Mouse (Mus musculus) erythroblast, embryonic 14.5 days (primary cell): ENCODE results near the gene Myh3. TPM values are rescaled to one million over a fixed set of nuclear protein-coding genes. Genes with fewer than 3 reads are reported as not detected.

ENCODE experiments used
- H3K27me3 ChIP-seq: 2 replicates; pipeline ENCODE4 v1.6.1; 2012; ENCODE audit warnings: inconsistent platforms; ENCODE audit not compliant: control insufficient read depth
- H3K36me3 ChIP-seq: 2 replicates; pipeline ENCODE4 v1.6.1; 2012; ENCODE audit warnings: mild to moderate bottlenecking, inconsistent platforms; ENCODE audit not compliant: control insufficient read depth
- H3K4me1 ChIP-seq: 2 replicates; pipeline ENCODE4 v1.6.1; 2012; ENCODE audit warnings: inconsistent platforms; ENCODE audit not compliant: control insufficient read depth
- H3K4me3 ChIP-seq: replicated peaks from 2 replicates; pipeline ENCODE3; 2012; ENCODE audit warnings: moderate library complexity, mild to moderate bottlenecking, inconsistent platforms
- H3K9me3 ChIP-seq: 2 replicates; pipeline ENCODE4 v1.6.1; 2012; ENCODE audit warnings: low read length, inconsistent platforms, mixed read lengths; ENCODE audit not compliant: control insufficient read depth
- GATA1 ChIP-seq: IDR thresholded peaks from 2 replicates; pipeline ENCODE4 v1.6.1; 2012; ENCODE audit warnings: low read length, inconsistent platforms, mixed read lengths
- TAL1 ChIP-seq: IDR thresholded peaks from 3 replicates; pipeline ENCODE4 v1.6.1; 2012; ENCODE audit warnings: low read length, inconsistent platforms, mixed read lengths
- polyA plus RNA-seq: library from polyadenylated mRNA; stranded (reverse); fragments of >175 nt; gene quantifications from 2 replicates; pipeline ENCODE4 v1.2.3, GENCODE M21; 2012

The Myh3 gene
- polyA plus RNA-seq = not detected in 2 replicates

GRCm38 (mm10) chr11:67078000-67078399 is at the start of gene Myh3:
TSS of gene Myh3 (plus strand) at chr11:67078300.
- no peak for TF ChIP-seq GATA1
- no peak for TF ChIP-seq TAL1
- no peaks in the 10 kb centered on the region for H3K9me3 ChIP-seq
- H3K27me3 ChIP-seq = peaks cover 9% of the 10 kb centered on the region
- H3K36me3 ChIP-seq = no peaks in the 10 kb centered on the region
- H3K4me3 ChIP-seq = no peak within 1 kb of the TSS
- H3K4me1 ChIP-seq = no peaks in the 10 kb centered on the region

DNA sequence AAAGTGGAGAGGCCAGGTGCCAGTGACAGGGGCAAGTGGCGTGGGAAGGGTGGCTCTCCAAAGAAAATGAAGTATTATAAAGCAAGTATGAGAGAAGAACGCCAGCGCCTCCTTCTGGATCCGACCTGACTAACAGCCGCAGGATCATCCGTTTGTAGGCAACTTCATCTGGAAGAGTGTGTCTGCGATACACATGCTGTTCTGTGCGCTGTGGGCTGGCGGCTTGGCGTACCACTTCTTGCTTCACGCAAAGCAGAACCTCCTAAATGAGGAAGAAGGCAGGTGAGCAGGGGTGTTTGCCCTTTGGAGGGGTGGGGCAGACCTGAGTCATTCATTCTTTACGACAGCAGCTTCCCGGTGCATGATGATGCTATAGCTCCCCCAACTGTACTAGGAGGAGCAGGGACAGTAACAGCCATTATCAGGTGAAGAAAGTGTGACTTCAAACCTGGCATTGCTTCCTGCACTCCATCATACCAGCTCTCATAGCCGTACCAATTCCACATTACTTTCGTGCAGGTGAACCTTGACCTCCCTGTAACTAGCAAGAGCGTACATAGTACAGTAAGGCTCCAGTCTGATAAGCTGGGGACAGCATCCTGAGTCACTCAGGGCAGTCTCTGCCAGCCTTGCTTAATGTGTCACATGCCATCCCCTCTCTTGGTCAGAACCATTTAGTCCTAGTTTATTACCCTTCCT is 47.0 kb upstream of the Myh3 start:
- H3K36me3 ChIP-seq = no peaks in the 10 kb centered on the region
- H3K4me3 ChIP-seq = no peak overlapping the region
- no peaks in the 10 kb centered on the region for H3K4me1 ChIP-seq
- no peaks in the 10 kb centered on the region for H3K9me3 ChIP-seq
- peaks cover 5% of the 10 kb centered on the region; the same call in 1 of the 2 replicates for H3K27me3 ChIP-seq
- TF ChIP-seq GATA1 = no peak
- TF ChIP-seq TAL1 = no peak

GRCm38 (mm10) chr11:67031603-67031915 is 46.5 kb upstream of the Myh3 start:
- H3K4me3 ChIP-seq = no peak overlapping the region
- H3K4me1 ChIP-seq = no peaks in the 10 kb centered on the region
- H3K9me3 ChIP-seq = no peaks in the 10 kb centered on the region
- H3K36me3 ChIP-seq = no peaks in the 10 kb centered on the region
- peaks cover 5% of the 10 kb centered on the region; the same call in 1 of the 2 replicates for H3K27me3 ChIP-seq
- TF ChIP-seq GATA1 (no peak), TAL1 (no peak)

DNA sequence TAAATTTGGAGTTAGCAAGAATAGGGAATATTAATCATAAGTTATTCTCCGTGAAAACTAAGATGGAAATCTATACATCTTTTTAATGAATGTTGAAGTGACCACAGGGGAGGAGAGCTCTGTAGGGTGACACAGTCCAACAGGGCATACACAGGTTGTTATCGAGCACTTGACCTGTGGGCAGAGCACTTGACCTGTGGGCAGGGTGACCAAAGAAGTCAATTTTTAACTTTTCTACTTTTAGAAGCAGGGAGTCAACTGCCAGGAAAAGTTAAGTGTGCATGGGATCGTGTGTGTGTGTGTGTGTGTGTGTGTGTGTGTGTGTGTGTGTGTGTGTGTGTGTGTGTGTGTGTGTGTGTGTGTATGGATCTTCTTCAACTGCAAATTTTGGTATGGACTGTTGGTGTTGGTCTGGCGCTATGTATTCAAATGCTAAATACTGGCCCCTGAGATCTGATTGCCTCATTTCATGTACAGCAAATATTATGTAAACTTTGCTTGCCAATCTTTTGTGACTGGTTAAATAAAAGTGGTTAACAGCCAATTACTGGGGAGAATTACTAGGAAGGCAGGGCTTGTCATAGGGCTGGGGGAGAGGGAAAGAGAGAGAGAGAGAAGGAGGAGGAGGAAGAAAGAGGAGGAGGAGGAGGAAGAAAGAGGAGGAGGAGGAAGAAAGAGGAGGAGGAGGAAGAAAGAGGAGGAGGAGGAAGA is 43.2 kb upstream of the Myh3 start:
- TF ChIP-seq GATA1 = no peak
- TF ChIP-seq TAL1 = no peak
- Histone ChIP-seq H3K4me3 (no peak overlapping the region), H3K9me3 (no peaks in the 10 kb centered on the region)

DNA sequence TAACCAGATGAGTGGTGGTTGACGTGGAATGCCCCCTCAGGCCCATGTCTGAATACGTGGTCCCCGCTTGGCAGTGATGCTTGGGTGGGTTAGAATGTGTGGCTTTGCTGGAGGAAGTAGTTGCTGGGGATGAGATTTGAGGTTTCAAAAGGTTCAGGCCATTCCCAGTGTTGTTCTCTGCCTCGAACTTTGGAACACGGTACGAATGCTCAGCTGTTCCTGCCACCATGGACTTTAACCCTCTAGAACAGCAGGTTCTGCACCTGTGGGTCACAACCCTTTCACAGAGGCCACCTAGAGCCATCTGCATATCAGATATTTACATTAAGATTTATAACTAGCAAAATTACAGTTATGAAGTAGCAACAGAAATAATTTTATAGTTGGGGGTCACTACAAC is 41.9 kb upstream of the Myh3 start:
- Histone ChIP-seq H3K9me3 (no peaks in the 10 kb centered on the region), H3K4me1 (no peaks in the 10 kb centered on the region), H3K36me3 (peaks cover 35% of the 10 kb centered on the region), H3K4me3 (no peak overlapping the region), H3K27me3 (no peaks in the 10 kb centered on the region)
- TF ChIP-seq GATA1 (no peak), TAL1 (no peak)

More for the DNA sequence above, 43.2 kb upstream of the Myh3 start:
- Histone ChIP-seq H3K27me3 (no peaks in the 10 kb centered on the region), H3K36me3 (peaks cover 22% of the 10 kb centered on the region), H3K4me1 (no peaks in the 10 kb centered on the region)

- Histone ChIP-seq H3K27me3 (no peaks in the 10 kb centered on the region), H3K4me1 (no peaks in the 10 kb centered on the region), H3K4me3 (no peak overlapping the region), H3K36me3 (peaks cover 42% of the 10 kb centered on the region), H3K9me3 (no peaks in the 10 kb centered on the region)
- no peak for TF ChIP-seq TAL1
- TF ChIP-seq GATA1 = no peak
These were observed 41.2 kb upstream of the Myh3 start for GRCm38 (mm10) chr11:67036892-67037291.

GRCm38 (mm10) chr11:67039799-67040198 is 38.3 kb upstream of the Myh3 start:
- H3K36me3 ChIP-seq = peaks cover 46% of the 10 kb centered on the region
- no peaks in the 10 kb centered on the region for H3K9me3 ChIP-seq
- TF ChIP-seq TAL1 (no peak), GATA1 (no peak)
- no peak overlapping the region for H3K4me3 ChIP-seq
- H3K27me3 ChIP-seq = no peaks in the 10 kb centered on the region
- H3K4me1 ChIP-seq = peaks cover 4% of the 10 kb centered on the region

DNA sequence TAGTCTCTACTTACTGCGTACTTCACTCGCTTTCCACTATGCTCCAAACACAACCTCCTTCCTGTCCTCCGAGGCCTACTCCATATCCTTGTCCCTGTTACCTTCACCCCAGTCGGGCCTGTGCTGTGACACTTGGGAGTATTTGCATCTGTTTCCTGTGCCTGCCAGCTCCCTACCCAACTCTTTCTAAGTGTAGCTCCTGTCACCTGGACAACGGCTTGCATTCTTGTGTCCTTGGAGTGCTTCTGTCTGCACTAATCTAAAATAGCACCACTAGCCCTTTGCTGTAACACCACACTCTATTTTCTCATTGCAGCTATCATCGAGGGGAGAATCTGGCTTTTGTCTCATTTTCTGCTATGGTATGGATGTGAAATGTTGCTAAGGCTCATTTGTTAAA is 37.6 kb upstream of the Myh3 start:
- TF ChIP-seq TAL1 = no peak
- no peak for TF ChIP-seq GATA1
- H3K27me3 ChIP-seq = no peaks in the 10 kb centered on the region
- H3K4me1 ChIP-seq = peaks cover 5% of the 10 kb centered on the region
- H3K9me3 ChIP-seq = no peaks in the 10 kb centered on the region
- H3K36me3 ChIP-seq = peaks cover 46% of the 10 kb centered on the region
- H3K4me3 ChIP-seq = no peak overlapping the region

GRCm38 (mm10) chr11:67043007-67043406 is 35.1 kb upstream of the Myh3 start:
- Histone ChIP-seq H3K4me3 (no peak overlapping the region), H3K36me3 (peaks cover 44% of the 10 kb centered on the region), H3K27me3 (no peaks in the 10 kb centered on the region), H3K4me1 (peaks cover 5% of the 10 kb centered on the region), H3K9me3 (no peaks in the 10 kb centered on the region)
- no peak for TF ChIP-seq GATA1
- no peak for TF ChIP-seq TAL1

DNA sequence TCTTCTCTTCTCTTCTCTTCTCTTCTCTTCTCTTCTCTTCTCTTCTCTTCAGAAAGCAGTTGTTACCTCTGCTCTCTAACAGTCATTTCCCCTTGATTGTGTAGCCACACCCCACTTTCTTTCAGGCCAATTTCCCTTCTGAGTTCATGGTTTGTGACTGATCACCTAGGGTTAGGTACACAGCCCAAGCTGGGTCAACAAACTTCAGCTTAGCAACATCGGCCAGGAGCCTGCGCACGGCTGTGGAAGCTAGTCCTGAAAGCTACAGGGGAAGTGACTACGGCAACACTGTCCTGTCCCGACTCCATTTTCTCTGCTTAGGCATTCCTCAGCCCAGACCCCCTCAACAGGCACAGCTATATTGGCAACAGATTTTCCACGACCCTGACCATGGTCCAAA is 33.1 kb upstream of the Myh3 start:
- no peaks in the 10 kb centered on the region for H3K27me3 ChIP-seq
- no peak overlapping the region for H3K4me3 ChIP-seq
- no peaks in the 10 kb centered on the region for H3K9me3 ChIP-seq
- peaks cover 30% of the 10 kb centered on the region for H3K36me3 ChIP-seq
- peaks cover 9% of the 10 kb centered on the region for H3K4me1 ChIP-seq
- no peak for TF ChIP-seq TAL1
- no peak for TF ChIP-seq GATA1
